Mouse (Mus musculus) gastrocnemius, postnatal 10 days (tissue): Measurements from ENCODE around the gene Gm20696. TPM values are rescaled to one million over a fixed set of nuclear protein-coding genes. Genes with fewer than 3 reads are reported as not detected.

Experiments used
- DNase-seq: peaks from one replicate; pipeline ENCODE4 v3.0.0; 2021; ENCODE audit warnings: mixed read lengths
- total RNA-seq, 2 experiments: library from RNA; stranded (reverse); gene quantifications; 2 replicates each; pipeline ENCODE4 v1.2.3; 2021

The Gm20696 gene
- total RNA-seq, 2 experiments from 2014 or later, result 2.0 to 3.9 TPM

DNA sequence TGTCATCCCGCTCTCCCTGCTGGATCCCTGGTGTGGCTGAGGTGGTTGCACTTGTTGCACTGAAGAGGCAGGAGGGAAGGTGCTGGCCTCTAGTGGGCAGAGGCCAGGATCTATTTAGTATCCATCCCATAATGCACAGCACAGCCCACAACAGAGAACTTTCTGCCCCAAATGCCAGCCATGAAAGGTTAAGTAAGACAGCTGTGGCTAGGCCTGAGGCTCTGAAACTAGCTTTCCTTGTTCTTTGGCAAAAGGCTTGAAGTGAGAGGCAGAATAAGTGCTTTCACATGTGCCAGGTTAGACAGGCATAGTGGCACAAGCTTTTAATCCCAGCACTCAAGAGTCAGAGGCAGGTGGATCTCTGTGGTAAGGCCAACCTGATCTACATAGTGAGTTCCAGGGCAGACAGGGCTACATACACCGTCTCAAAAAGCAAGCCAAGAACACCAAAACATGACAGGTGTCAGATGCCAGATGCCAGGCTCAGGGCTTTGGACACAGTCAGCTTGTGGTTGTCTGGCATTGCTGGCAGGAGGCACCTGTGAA, 281.5 kb downstream of the Gm20696 start:
- no peak for DNase-seq

DNA sequence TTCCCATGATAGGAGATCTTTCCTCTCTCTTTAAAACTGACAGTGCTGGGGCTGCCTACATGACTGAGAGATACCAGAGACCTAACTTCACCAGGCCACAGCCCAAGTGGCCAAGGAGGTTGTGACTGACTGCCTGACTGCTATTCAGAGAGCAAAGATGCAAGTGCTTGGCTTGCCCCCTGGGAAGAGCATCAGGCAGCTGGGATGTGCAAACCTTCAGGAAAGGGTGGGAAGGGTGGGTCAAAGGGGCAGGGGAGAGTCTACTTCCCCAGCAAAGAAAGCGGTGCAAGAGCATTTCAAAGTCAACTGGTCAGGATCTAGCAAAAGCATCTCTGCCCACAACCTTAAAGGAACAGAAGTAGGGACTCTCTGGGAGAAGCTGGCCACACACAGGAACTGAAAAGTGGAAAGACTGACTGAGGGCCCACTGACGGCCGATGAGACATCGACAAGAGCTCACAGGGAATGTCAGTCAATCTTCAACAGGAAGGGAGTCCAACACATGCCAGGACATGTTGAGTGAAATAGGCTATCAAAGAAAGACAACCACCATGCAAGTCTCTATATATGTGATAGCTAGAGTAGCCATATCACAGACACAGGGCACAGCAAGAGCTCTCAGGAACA, 282.6 kb downstream of the Gm20696 start:
- DNase-seq, result no peak

DNA sequence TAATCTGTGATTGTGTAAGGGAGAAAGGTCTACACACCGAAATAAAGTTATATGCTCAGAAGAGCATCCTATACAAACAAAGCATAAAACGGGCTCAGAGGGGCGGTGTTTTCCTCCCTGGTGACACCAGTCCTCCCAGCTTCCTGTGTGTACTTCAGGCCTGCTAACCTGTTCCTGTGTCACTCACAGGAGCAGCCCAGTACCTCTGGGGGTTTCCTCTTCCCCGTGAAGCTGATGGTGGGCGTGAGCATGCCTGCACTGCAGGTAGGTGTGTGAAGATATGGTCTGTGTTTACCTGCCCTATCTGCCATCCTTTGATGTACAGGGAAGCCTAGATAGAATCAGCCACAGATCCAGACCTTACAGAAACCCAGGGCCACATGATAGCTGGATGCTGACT, 286.5 kb downstream of the Gm20696 start:
- no peak for DNase-seq

DNA sequence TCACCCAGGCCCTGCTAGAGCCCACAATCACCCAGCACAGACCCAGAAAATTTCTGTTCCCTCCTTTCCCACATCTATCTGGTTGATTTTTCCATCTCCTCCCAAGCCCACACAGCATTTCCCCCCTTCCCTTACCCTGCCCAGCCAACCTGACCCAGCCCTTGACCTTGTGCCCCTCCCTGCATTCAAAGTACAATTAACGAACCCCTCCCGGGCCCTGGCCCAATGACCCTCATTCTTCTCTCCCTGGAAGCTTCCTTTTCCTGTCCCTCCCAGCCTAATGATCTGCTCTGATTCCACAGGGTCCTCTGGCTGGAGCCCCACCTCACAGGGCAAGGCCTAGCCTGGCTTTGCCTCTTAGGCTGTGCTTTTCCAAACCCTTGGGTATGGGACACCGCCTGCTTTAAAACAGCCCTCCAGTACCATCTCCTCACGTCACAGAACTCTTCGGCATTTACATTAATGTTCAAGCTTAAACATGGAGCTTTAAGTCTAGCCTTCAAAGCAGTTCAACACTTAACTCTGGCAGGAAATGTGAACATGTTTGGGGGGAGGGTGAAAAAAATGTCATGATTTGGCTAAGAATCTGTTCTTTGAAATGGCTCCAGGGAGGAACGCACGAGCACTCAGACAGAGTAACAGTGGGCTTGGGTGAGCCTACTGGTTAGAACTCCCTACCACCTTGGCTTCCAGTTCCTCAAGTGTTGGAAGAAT, 287.4 kb downstream of the Gm20696 start:
- DNase-seq, result no peak

DNA sequence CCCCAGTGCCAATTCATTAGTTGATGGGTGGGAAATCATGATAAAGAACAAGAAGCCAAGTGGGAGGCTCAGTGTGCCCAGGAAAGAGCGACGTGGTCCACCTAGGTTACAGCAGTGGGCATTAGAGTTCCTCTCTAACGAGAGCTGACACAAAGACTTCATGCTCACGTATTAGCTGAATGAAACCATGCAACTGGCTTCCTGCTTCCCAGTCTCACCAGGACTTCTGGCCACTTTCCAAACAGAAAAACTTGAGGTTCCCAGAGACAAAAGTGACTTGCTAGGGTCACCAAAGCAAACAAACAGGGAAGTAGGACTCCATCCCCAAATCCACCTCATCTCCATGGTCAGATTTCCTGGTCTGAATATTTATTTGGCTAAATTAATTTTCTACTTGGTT, 288.9 kb downstream of the Gm20696 start:
- DNase-seq, result no peak

DNA sequence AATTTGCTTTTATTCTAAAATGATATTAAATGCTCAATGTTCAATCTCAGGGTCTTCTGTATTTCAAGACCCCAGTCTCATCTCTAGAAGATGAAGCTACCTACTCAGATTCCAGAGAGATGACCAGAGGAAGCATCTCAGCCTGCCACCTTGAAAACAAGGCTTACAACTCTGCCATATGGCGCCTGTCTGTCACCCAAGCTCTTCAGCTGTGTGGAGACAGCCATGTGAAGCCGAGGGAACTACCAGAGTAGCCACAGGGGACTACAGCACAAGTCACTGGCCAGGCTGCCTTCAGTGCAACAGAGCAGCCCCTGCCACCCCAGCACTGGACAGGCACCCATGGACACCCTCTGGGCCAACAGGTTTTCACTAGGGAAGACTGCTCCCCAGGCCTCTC, 289.5 kb downstream of the Gm20696 start:
- no peak for DNase-seq

DNA sequence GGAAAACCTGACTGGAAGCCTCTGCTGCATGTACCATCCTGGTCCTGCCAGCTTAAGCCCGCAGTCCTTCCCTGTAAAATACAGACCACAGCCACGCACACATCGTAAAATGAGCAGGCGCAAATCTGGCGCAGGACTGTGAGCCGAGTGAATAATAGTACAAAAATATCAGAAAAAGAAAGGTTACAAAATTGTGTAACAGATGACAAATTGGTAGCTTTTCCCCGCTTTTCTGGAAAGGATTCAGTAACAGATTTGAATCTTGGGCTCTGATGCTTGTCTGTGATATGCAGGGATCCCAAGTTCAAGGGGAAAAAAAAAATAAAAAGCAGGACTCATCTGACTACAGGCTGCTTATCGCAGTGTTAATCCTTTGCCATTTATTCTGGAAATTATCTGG, 289.9 kb downstream of the Gm20696 start:
- DNase-seq, result no peak

DNA sequence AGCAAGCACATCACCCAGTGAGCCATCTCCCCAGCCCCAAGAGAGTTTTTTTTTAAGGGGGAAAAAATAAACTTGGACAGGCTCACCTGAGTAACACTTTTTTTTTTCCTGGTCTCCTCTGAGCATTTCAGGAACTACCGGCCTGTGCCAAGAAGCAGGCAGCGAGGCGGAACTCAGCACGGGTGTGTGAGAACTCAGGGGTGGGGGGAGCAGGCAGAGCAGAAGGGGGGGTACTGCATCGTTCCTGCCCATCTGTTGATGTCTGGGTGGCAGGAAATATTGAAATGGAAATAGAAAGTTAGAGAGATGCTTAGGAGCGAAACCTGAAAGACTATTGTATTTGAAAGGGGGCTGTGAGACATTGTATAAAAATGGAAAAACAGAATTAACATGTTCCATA, 290.7 kb downstream of the Gm20696 start:
- no peak for DNase-seq

DNA sequence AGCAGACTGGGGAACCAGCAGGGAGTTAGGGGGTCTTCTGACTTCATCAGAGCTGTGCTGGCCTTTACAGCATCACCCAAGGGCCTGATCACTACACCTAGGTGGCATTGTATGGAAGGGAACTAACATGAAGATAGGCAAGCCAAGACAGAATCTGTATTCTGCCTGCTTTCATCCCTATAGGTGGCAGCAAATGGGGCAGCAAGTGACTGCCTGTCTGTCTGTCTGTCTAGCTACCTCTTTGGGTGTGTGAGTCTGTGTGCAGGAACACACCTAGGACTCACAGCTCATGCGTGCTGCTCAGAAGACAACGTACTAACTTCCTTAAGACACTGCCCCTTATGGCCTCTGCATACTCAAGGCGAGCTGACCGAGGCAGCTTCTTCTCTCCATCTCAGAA, 291.2 kb downstream of the Gm20696 start:
- no peak for DNase-seq

DNA sequence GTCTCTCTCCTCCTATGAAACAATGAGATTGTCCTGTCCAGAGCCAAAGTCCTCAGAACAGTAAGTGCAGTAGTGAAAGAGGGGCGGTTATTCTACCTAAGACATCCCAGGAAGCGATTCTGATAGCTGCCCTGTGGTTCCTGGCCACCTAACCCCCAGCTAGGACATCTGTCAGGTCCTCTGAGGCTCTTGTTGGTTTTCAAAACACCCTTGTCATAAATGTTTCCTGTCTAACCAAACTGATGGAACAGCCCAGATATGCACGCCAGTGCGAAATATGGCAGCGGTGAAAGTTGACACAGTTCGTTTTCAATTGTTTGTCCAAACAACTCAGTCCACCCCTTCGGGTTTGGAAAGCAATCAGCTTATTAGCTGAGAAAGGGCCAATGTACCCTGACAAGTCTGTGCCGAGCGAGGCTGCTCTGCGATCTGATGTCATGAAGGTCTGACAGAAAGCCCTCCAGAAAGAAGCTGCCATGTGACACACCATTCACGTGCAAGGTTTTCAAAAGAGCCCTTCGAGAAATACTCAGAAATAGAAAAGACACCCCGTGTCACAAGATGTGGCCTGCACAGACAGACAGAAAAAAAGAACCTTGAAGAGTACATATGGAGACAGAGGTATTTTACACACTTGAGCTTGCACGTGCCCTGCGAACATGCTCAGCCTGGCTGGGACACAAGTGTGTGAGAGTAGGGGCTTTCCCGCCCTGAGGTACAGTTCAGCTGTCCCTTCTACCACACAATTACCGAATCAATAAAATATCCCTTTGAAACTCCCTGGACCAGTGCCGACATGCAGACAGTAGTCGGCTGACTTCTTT, 291.9 kb downstream of the Gm20696 start:
- DNase-seq, result no peak

DNA sequence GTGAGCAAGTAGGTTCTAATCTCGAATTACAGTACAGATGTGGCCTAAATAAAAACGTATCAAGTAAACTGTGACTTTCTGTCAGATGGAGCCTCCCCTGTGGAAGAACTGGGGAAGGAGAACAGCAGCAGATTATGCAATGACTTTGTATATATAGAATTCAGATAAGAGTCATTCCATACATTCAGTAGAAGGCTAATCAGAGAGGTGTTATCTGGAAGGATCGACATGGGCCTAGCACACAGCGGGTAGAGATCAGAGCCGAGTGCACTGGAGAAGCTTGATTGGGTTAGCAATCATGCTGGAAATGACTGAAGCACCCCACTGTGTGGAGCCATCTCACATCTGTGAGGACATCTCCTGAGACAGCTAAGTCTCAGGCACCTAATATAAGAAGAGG, 294.2 kb downstream of the Gm20696 start:
- no peak for DNase-seq

DNA sequence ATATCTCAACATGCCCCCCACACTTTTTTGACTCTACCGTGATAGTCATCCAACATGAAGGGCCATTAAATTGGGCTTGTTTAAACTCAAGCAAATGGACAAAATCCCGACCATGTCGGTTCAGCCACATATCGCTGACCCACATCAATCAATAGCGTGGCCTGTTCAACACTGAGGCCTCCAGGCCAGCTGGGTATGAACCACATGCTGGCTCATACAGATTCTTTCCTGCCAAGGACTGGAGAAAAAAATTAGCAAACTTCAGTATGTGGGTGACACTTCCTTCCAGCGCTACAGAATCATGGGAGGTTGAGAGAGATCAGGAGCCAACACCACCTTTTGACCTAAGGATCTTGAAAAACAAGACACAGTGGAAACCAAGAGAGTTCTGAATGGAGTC, 294.6 kb downstream of the Gm20696 start:
- no peak for DNase-seq

DNA sequence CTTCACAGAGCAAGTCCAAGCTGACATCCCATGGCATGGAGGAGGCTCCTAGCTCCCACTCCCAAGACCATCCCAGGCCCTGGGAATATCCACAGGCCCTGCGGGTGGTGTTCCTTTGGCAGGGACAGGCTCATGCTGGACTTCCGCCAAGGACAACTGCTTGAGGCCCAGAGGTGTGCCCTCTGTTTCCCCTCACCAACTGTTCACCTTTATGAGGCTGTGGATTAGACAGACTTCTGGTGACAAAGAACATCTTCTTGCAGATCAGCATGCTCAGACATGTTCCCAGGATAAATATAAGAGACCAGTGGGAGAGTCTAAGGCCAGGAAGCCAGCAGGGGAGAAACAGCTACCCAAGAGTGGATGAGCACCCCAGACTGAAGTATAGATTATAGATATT, 296.7 kb downstream of the Gm20696 start:
- no peak for DNase-seq

DNA sequence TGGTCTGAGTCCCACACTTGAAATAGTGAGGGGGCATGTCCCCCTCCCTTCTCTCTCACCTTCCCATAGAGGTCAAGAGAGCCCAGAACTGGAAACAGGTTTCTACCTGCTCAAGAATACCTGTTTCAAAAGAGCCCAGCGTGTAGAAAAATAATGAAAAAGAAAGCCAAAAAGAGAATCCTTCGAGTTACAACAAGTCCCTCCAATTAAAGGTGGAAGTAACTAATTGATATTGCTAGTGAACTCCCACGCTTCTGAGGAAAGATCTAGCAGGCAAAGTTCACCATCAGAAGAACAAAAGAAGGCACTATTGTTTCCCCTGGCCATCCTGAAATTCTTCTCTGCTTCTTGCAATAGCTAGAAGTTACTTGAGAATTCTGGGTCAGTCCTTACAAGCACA, 297.4 kb downstream of the Gm20696 start:
- no peak for DNase-seq

DNA sequence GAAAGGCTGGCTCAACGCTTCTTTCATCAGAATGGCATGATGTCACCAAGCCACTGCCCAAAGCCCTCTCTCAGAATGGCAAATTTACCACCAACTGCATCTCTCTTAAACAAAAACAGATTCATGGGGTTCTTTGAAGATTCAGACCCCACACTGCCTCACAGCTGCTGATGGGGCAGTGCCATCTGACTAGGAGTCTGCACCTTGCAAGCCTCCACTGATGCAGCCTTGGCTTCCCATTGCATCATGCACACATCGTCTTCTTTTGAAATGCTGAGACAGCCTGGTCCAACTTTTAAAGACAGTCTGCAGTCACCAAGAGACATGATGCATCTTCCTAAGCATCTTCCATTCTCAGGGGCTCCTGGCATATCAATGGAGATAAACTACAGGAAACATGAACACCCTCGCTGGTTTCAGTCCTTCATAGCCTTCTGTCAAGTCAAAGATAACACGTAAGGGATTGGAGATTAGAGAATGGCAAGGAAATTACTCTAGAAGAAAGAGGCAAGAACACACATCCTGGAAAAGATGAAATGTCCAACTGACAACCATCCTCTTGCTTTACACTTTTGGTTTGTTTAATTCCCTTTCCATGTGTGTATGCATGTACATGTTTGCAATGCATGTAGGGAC, 298.4 kb downstream of the Gm20696 start:
- no peak for DNase-seq

DNA sequence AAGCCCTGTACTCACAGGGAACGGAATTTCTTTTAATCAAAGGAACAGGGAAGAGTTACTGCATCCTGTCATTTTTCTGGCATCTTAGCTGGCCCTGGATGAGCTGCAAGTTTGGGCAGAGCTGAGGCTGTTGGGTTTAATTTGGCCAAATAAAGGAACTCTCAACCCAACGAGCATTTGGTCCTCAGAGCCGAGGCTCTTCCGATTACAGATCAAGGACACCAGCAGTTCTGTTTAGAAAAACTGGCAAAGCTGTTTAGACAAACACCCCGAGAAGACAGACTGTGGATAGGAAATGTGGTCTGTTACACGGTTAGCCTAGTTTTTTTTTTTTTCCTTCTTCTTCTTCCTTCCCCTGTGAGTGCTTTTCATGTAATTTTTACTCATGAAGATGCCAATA, 302.1 kb downstream of the Gm20696 start:
- no peak for DNase-seq

DNA sequence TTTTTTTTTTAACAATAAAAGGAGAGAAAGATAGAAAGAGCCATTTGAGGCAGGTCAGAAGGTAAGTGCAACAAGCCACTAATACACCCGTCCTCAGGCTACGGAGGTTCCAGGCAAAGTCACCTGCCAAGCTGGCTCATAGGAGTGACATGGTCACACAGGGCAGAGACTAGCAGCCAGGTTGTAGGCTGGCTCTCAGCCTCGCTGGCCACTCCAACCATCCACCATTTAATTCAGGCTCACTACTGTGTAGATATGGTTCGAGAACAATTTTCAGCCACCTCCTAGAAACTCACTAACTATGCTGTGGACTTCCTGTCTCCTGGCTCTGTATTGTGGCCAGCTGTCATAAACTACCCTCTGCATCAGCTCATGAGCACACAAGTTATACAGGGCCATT, 306.0 kb downstream of the Gm20696 start:
- no peak for DNase-seq

DNA sequence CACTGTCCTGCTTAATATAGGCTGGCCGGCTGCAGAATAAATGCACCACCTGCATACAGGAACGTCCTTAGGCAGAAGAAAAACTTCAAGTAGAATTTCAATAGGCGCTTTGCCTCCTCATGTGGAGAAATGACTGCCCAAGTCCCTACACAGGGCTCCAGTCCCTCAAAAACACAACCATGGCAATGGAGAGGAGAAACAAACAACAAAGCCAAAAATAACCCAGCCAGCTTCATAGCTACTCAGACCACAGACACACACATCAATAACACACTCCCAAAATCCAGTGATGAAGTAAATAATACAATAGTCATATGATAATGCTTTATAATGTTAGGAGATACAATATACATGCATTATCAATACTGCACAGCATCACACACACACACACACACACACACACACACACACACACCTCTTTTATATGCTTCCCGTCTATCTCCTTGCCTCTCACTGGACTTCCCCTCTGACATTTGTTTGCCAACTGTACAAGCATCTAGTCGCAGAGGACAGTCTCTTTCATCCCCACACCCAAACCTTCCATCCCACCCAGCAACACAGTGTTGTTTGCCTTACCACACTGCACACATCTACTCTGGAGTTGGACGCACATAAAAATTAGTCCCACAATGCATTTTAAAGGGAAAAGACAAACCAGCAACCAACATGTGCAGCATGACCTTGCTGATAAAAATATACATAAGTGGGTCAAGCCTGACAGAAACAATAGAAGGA, 306.7 kb downstream of the Gm20696 start:
- DNase-seq, result no peak

DNA sequence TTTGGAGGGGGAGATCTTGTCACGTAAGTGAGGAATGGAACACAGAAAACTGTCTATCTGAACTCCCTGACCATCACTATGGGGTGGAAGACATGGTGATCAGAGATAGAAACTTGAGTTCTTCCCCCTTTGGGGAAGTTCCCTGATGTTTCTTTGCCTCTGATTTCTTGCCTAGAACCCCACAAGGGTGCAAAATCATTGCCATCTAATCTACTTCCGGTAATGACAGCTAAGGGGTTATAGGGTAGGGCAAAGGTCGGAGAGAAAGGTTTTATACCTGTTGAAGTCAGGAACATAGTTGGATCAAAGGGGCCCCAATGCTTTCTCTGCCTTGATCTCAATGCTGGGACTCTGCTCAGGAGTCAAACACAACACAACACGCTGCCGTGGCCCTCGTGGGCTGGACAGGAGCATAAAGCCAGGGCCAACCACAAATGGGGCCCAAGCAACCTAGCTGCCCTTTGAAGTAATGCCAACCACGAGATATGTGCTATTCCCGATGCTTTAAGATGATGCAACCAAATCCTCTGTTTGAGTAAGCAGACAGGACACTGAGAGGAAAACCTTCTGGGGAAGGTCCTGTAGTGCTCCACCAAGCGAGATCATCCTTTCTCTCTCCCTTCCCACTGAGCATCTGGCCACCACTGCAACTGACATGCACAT, 307.4 kb downstream of the Gm20696 start:
- no peak for DNase-seq

DNA sequence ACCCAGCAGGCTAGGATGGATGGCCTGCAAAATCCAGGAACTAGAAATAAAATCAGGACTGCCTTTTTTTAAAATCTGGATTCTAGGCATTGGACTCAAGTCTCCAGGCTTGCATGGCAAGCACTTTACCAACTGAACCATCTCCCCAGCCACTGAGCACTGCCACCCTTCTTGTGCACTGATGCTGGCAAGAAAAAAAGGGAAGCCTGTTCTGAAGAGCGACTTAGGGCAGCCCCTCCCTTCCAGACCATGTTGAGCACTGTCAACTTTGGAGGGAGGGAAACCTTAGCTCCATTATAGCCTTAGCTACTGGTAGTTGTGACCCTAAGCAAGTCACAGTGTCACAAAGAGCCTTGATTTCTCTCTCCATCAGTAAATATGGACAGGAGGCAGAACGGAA, 308.7 kb downstream of the Gm20696 start:
- no peak for DNase-seq

DNA sequence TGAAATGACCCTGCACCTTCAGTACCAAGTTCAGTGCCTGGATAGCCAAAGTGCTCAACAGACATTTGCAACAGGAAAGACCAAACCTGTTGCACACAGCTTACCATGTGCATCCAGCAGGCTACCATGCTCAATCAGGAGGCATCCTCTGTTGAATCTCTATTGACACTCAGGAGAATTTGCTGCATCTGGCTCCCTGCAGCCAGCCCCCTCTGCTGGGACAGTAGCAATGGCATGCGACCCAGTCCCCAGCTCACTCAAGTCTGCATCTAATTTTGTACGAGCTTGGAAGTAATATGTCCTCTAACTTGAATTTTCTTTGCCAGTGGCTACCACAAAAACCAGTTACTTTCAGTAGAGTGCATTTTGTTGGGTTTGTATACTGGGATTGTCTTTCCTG, 312.3 kb downstream of the Gm20696 start:
- DNase-seq, result no peak
